Mouse (Mus musculus) brain, embryonic 14.5 days (tissue): Measurements from ENCODE around the gene Tmem120a. TPM values are rescaled to one million over a fixed set of nuclear protein-coding genes. Genes with fewer than 3 reads are reported as not detected.

Experiments
- DNase-seq: peaks from one replicate; pipeline ENCODE4 v3.0.0-alpha.2; 2011; ENCODE audit warnings: low read depth
- CTCF ChIP-seq: fragments of 200-500 bp; IDR thresholded peaks from 2 replicates; pipeline ENCODE4 v1.5.1; 2012; ENCODE audit warnings: inconsistent platforms, mild to moderate bottlenecking, moderate library complexity, borderline replicate concordance; ENCODE audit not compliant: insufficient read depth, insufficient read length; ENCODE audit errors: extremely low read depth
- POLR2A ChIP-seq: fragments of 200-500 bp; IDR thresholded peaks from 2 replicates; pipeline ENCODE4 v1.6.1; 2012; ENCODE audit warnings: mild to moderate bottlenecking, inconsistent platforms, borderline replicate concordance; ENCODE audit not compliant: poor library complexity, insufficient read depth, insufficient read length, severe bottlenecking; ENCODE audit errors: extremely low read depth
- polyA plus RNA-seq: library from polyadenylated mRNA; depleted of rRNA; stranded (reverse); fragments of >200 nt; gene quantifications from 2 replicates; pipeline ENCODE4 v1.2.3, GENCODE M21; 2012

The Tmem120a gene
- polyA plus RNA-seq, 1 experiment: 39.3 TPM

GRCm38 (mm10) chr5:135721076-135721475, 23.2 kb downstream of the Tmem120a start:
- DNase-seq: no peak
- TF ChIP-seq POLR2A (no peak), CTCF (no peak)

- TF ChIP-seq CTCF: no peak
- no peak for TF ChIP-seq POLR2A
- no peak for DNase-seq
Observed at GRCm38 (mm10) chr5:135720121-135720520, 24.1 kb downstream of the Tmem120a start.

GRCm38 (mm10) chr5:135719586-135720120, 24.6 kb downstream of the Tmem120a start:
- no peak for DNase-seq
- no peak for TF ChIP-seq POLR2A
- TF ChIP-seq CTCF: no peak

- TF ChIP-seq POLR2A (no peak), CTCF (peak; percentile 33; the same call in 1 of the 2 replicates)
- no peak for DNase-seq
Observed at GRCm38 (mm10) chr5:135715624-135716023, 28.6 kb downstream of the Tmem120a start.

GRCm38 (mm10) chr5:135713441-135714218, 30.6 kb downstream of the Tmem120a start:
- TF ChIP-seq POLR2A: no peak
- TF ChIP-seq CTCF: no peak
- DNase-seq: peak; percentile 37

- TF ChIP-seq POLR2A: no peak
- TF ChIP-seq CTCF: no peak
- DNase-seq: no peak
Observed at GRCm38 (mm10) chr5:135712803-135713202, 31.4 kb downstream of the Tmem120a start.

- no peak for TF ChIP-seq POLR2A
- TF ChIP-seq CTCF: no peak
- DNase-seq: no peak
Observed at GRCm38 (mm10) chr5:135711582-135712355, 32.5 kb downstream of the Tmem120a start.

GRCm38 (mm10) chr5:135710599-135711214, 33.5 kb downstream of the Tmem120a start:
- TF ChIP-seq CTCF (no peak), POLR2A (no peak)
- no peak for DNase-seq

- TF ChIP-seq POLR2A (no peak), CTCF (no peak)
Observed at GRCm38 (mm10) chr5:135709716-135710115, 34.5 kb downstream of the Tmem120a start.

GRCm38 (mm10) chr5:135707855-135708254, 36.4 kb downstream of the Tmem120a start:
- TF ChIP-seq CTCF: no peak
- TF ChIP-seq POLR2A: no peak
- DNase-seq: no peak

More at GRCm38 (mm10) chr5:135709716-135710115, 34.5 kb downstream of the Tmem120a start:
- DNase-seq: no peak

- no peak for TF ChIP-seq CTCF
- no peak for TF ChIP-seq POLR2A
- no peak for DNase-seq
Observed at GRCm38 (mm10) chr5:135707039-135707438, 37.2 kb downstream of the Tmem120a start.
